Mouse (Mus musculus) layer of hippocampus, adult 2 months (tissue): ENCODE results near the gene Rgs1. TPM values are rescaled to one million over a fixed set of nuclear protein-coding genes. Genes with fewer than 3 reads are reported as not detected.

Source experiments
- DNase-seq, 2 experiments: peaks; one replicate each; pipeline ENCODE4 v3.0.0; 2022; ENCODE audit warnings: low spot score in 2 of 2
- H3K27ac ChIP-seq: fragments of 200-600 bp; 2 replicates; pipeline ENCODE4 v1.8.1; 2022
- H3K4me3 ChIP-seq: fragments of 200-600 bp; 2 replicates; pipeline ENCODE4 v1.8.1; 2022; ENCODE audit warnings: mild to moderate bottlenecking
- CTCF ChIP-seq: fragments of 200-600 bp; conservative IDR thresholded peaks from 2 replicates; pipeline ENCODE4 v1.8.1; 2022; ENCODE audit warnings: antibody characterized with exemption, mild to moderate bottlenecking, moderate library complexity
- total RNA-seq, 2 experiments: library from RNA; stranded (reverse); gene quantifications; 2 replicates each; pipeline ENCODE4 v1.2.3; 2021

Gene Rgs1
- total RNA-seq, 2 experiments from 2014 or later: 0.27 TPM; not detected in 1

DNA sequence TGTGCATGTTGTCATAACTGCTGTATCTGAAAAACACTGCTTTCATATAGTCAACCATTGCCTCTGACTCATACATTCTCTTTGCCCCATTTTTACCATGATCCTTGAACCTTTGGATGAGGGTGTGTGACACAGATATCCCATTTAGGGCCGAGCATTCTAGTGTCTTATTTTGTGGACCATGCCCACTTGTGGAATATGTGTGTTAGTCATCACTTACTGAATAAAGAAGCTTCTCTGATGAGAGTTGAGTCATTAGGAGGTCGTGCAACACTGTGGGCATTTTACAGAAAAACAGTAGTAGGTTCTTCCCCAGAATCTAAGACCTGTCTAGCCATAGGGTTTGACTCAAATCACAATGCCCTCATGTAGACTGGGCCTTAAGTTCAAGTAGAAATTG lies 9.8 kb downstream of the Rgs1 start:
- TF ChIP-seq CTCF: no peak
- Histone ChIP-seq H3K27ac (no peak overlapping the region), H3K4me3 (no peak overlapping the region)
- no peak for DNase-seq

DNA sequence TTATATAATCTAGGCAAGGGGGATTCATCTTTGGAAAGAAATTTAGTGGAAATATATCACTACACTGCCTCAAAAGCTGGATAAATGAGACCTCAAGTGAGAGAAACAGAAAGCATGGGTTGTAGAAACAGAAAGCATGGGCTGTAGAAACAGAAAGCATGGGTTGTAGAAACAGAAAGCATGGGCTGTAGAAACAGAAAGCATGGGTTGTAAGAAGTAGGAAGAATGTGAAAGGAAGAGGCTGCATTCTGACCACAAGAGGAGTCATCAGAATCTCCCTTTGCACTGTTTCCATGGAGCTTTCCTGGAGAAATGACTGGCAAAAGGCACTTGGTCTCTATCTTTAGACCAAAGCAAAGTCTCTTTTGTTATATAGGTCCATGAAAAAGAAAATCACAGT lies 33.8 kb downstream of the Rgs1 start:
- DNase-seq: no peak
- no peak overlapping the region for H3K27ac ChIP-seq
- TF ChIP-seq CTCF: no peak
- no peak overlapping the region for H3K4me3 ChIP-seq

DNA sequence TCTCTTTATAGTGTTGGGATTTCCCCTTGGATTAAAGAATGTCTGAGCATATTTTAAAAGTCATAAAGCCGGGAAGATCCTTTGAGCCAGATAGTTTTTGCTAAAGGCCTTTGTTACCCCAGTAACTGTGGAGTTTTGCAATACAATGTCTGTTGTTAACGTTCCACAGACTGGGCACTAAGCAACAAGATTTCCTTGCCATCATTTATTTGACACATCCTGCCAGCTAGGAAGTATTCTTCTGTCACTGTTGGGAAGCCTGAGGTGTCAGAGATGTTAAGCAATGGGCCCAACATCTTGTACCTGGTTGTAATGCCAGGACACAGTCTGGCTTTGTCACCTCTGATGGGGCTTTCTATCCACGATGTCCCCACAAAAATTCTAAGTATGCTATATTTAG lies 38.1 kb downstream of the Rgs1 start:
- no peak overlapping the region for H3K27ac ChIP-seq
- no peak for TF ChIP-seq CTCF
- no peak overlapping the region for H3K4me3 ChIP-seq
- DNase-seq: no peak

DNA sequence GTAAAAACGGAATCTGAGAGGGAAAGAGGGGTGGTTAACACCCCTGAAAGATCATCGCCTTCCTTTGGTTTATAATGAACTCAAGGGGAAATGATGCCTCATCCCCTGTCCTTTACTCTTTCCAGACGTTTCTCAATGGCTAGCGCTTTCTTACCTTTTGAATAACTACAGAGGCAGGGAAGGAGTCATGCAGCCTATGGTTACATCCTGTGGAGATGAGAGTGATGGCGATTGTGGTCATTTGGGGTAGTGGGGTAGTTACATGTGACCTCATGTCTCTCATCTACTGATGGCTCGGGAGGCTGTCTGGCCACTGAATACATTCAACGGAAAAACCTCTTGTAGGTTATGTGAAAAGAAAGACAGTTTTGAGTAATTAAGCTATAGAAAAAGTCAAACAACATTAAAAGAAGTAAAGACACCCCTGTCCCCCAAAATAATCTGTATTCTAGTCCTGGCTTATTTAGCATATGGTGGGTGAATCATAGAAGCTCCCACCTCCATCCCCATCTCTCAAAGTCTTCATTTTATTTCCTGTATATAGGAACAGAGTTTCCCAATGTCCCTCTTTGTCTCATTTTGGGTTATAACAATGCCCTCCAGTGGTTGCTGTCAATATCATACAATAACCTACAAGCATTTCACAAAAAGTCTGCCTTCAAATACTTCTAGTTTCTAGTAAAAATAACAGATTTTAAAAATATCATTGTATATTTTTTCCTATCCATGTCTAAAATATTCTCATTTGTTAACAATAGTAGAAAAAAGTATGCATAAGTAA lies 42.6 kb downstream of the Rgs1 start:
- Histone ChIP-seq H3K4me3 (no peak overlapping the region), H3K27ac (no peak overlapping the region)
- no peak for DNase-seq
- peak; percentile 65 for TF ChIP-seq CTCF

DNA sequence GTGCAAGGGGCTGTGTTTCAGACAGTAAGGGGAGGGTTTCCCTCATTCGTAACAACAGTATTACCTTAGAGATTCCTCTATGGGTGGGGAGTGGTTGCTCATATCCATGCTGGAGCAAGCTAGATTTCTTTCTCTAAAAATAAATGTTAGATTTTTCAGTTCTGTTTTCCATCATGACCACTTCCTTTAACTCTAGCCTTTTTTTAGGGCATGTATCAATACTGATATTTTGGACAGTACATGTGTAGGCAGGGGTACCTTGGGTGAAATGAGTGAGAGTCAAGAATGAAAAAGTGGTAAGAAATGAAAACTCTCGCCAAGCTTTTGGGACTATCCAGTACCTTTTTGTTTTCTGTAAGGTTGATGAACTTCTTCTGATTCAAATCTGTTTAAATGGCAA lies 44.3 kb downstream of the Rgs1 start:
- DNase-seq: no peak
- Histone ChIP-seq H3K27ac (no peak overlapping the region), H3K4me3 (no peak overlapping the region)
- TF ChIP-seq CTCF: no peak

DNA sequence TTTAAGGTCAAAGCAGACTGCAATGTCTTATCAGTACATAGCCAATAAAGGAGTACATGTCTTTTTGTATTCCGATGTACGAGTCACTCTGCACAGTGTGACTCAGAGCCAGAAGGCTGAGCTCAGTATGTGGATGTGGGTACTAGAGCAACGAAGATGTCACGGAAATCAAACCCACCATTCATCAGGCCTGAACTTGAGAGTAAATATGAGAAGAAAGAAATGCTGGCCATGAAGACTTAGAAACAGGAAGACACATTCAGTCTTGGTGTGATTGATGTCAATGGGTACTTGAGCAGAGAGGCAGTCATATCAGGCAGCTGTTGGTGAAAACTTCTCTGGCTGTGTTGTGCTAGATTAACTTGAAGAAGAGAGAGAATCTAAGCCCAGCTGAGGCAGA lies 46.1 kb downstream of the Rgs1 start:
- H3K27ac ChIP-seq: no peak overlapping the region
- no peak for DNase-seq
- H3K4me3 ChIP-seq: no peak overlapping the region
- no peak for TF ChIP-seq CTCF

DNA sequence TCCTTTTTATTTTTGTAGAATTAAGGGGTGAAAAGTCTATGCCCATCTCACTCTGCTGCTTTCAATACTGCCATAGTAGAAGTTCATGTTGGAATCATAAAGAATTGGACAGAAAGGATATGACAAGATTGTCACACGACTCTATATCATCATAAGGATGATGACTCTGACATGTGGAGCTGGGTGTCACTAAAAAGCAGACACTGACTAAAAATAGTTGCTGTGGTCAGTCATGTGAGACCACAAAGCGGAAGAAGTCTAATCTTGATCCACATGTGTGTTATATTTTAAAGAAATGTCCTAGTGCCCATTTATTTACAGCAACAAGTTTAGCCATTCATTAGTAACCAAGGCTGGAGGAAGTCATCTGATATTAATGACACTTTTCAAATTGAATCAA lies 48.5 kb downstream of the Rgs1 start:
- no peak overlapping the region for H3K27ac ChIP-seq
- H3K4me3 ChIP-seq: no peak overlapping the region
- TF ChIP-seq CTCF: no peak
- no peak for DNase-seq

DNA sequence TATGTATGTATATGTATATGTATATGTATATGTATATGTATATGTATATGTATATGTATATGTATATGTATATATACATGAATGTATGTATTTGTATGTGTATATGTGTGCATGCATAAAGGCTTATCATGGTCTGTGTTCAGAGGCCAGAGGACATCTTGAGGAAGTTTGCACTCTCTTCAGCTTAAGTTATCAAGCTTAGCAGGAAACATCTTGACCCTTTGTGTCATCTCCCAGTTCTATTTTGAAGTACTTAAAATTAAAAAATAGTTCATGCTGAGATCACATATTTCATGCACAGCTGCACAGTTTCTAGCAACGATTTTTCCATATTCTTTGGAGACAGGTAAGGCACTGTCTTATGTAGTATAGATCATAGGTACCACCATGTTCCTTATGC lies 49.5 kb downstream of the Rgs1 start:
- no peak for DNase-seq
- H3K4me3 ChIP-seq: no peak overlapping the region
- no peak overlapping the region for H3K27ac ChIP-seq
- no peak for TF ChIP-seq CTCF

DNA sequence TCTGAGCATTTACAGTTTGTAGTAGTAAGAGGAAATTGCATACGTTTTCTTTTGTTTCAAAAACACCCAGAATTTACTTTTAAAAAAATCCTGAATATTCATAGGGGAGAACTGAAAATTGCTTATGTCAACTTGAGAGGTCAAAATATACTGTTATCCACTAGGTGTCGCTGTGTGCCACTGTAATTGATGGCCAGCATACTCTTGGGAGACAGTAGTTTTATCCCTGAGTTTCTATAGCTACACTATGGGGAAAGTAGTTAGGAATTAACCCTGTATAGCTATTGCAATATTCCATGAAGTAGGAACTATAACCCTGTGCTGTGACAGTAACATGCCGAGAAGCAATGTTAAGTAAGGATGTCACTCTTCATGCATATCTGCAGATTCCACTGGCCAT lies 51.4 kb downstream of the Rgs1 start:
- peak; percentile 89 for TF ChIP-seq CTCF
- Histone ChIP-seq H3K27ac (no peak overlapping the region), H3K4me3 (no peak overlapping the region)
- DNase-seq: peak in 1 of 2 experiments; percentile 66

Other genes with a start within 250 kb of the Rgs1 start
- gene Rgs2, start 245.1 kb downstream of the Rgs1 start, total RNA-seq: 10 to 100 TPM; 32.2 to 39.6 TPM
- gene Rgs13, start 71.9 kb downstream of the Rgs1 start, total RNA-seq: 1 to 10 TPM; 1.1 to 1.4 TPM